Mouse (Mus musculus) limb, embryonic 15.5 days (tissue): ENCODE measurements around the gene Gtpbp8. TPM values are rescaled to one million over a fixed set of nuclear protein-coding genes. Genes with fewer than 3 reads are reported as not detected.

Experiments used
- ATAC-seq: fragments of 200-750 bp; cut with Nextera tagmentation; 2 replicates; pipeline ENCODE4 v1.8.0; 2017; ENCODE audit warnings: low read depth, moderate TSS enrichment; ENCODE audit not compliant: insufficient number of reproducible peaks, low FRiP score, low TSS enrichment
- H3K27ac ChIP-seq: fragments of 300-500 bp; sonication (generic); 2 replicates; pipeline ENCODE4 v1.5.1; 2015; ENCODE audit warnings: moderate library complexity, mild to moderate bottlenecking, inconsistent platforms
- H3K27me3 ChIP-seq: fragments of 300-500 bp; sonication (generic); 2 replicates; pipeline ENCODE4 v1.6.1; 2015; ENCODE audit warnings: inconsistent platforms
- H3K36me3 ChIP-seq: fragments of 300-500 bp; sonication (generic); 2 replicates; pipeline ENCODE4 v1.6.1; 2015; ENCODE audit warnings: inconsistent platforms
- H3K4me1 ChIP-seq: fragments of 300-500 bp; sonication (generic); 2 replicates; pipeline ENCODE4 v1.6.1; 2015; ENCODE audit warnings: inconsistent platforms
- H3K4me2 ChIP-seq: fragments of 300-500 bp; sonication (generic); 2 replicates; pipeline ENCODE4 v1.6.1; 2015; ENCODE audit warnings: mild to moderate bottlenecking, inconsistent platforms
- H3K4me3 ChIP-seq: fragments of 300-500 bp; sonication (generic); 2 replicates; pipeline ENCODE4 v1.5.1; 2015; ENCODE audit warnings: mild to moderate bottlenecking, inconsistent platforms
- H3K9ac ChIP-seq: fragments of 300-500 bp; sonication (generic); 2 replicates; pipeline ENCODE4 v1.6.1; 2015; ENCODE audit warnings: inconsistent platforms
- H3K9me3 ChIP-seq: fragments of 300-500 bp; sonication (generic); 2 replicates; pipeline ENCODE4 v1.6.1; 2016; ENCODE audit warnings: inconsistent platforms
- WGBS: fragments of 180-500 bp; shearing (Covaris S2); methylation state at CpG from one replicate; pipeline ENCODE4 v1.1.7; 2015; 5-methylcytosine and 5-hydroxymethylcytosine counted together
- polyA plus RNA-seq: library from polyadenylated mRNA; unstranded; fragments of >200 nt; fragmentation: Nextera tagmentation; extraction: Ambion mirVana; gene quantifications from 2 replicates; pipeline ENCODE4 v1.2.1, GENCODE M21; 2015

Gtpbp8 gene
- polyA plus RNA-seq, 1 experiment from 2014 or later = 23.1 TPM

- no peak within 1 kb of the TSS for H3K9ac ChIP-seq
- no peak within 1 kb of the TSS for H3K4me2 ChIP-seq
- no peak within 1 kb of the TSS for H3K4me3 ChIP-seq
- no peaks in the 10 kb centered on the region for H3K9me3 ChIP-seq
- no peak for ATAC-seq
- H3K4me1 ChIP-seq = no peaks in the 10 kb centered on the region
- H3K27me3 ChIP-seq = no peaks in the 10 kb centered on the region
- WGBS = 78% methylated on average over 22 of the region's 22 CpGs
- no peaks in the 10 kb centered on the region for H3K36me3 ChIP-seq
- H3K27ac ChIP-seq = no peak within 1 kb of the TSS
Measured at GRCm38 (mm10) chr16:44765555-44766319, 19.6 kb upstream of the Gtpbp8 start, which contains the start of gene Cd200r1. TSS of gene Cd200r1 (plus strand) at chr16:44765736.

GRCm38 (mm10) chr16:44761811-44762210 lies 15.6 kb upstream of the Gtpbp8 start:
- no peak overlapping the region for H3K4me2 ChIP-seq
- WGBS = 51% methylated on average over 1 of the region's 1 CpGs

GRCm38 (mm10) chr16:44757700-44758099 lies 11.5 kb upstream of the Gtpbp8 start:
- Histone ChIP-seq H3K27ac (no peak overlapping the region), H3K4me2 (no peak overlapping the region), H3K9ac (no peak overlapping the region), H3K4me1 (no peaks in the 10 kb centered on the region), H3K27me3 (no peaks in the 10 kb centered on the region), H3K36me3 (no peaks in the 10 kb centered on the region), H3K9me3 (no peaks in the 10 kb centered on the region), H3K4me3 (no peak overlapping the region)
- ATAC-seq = no peak
- 73% methylated on average over 8 of the region's 8 CpGs for WGBS

More at GRCm38 (mm10) chr16:44761811-44762210, 15.6 kb upstream of the Gtpbp8 start:
- H3K27ac ChIP-seq = no peak overlapping the region
- no peak for ATAC-seq
- no peak overlapping the region for H3K9ac ChIP-seq
- H3K36me3 ChIP-seq = no peaks in the 10 kb centered on the region
- no peaks in the 10 kb centered on the region for H3K4me1 ChIP-seq
- H3K4me3 ChIP-seq = no peak overlapping the region
- no peaks in the 10 kb centered on the region for H3K27me3 ChIP-seq
- no peaks in the 10 kb centered on the region for H3K9me3 ChIP-seq

- H3K27me3 ChIP-seq = no peaks in the 10 kb centered on the region
- H3K9me3 ChIP-seq = no peaks in the 10 kb centered on the region
- H3K27ac ChIP-seq = no peak overlapping the region
- WGBS = 60% methylated on average over 3 of the region's 3 CpGs
- no peak overlapping the region for H3K4me3 ChIP-seq
- H3K4me1 ChIP-seq = peaks cover 8% of the 10 kb centered on the region
- no peak for ATAC-seq
- H3K9ac ChIP-seq = no peak overlapping the region
- H3K4me2 ChIP-seq = no peak overlapping the region
- no peaks in the 10 kb centered on the region for H3K36me3 ChIP-seq
Measured at GRCm38 (mm10) chr16:44748007-44748406, 1.8 kb upstream of the Gtpbp8 start.

GRCm38 (mm10) chr16:44745471-44745865 lies 695 bp downstream of the Gtpbp8 start:
- H3K27ac ChIP-seq = peak overlapping the region; percentile 99
- peak; percentile 13; the same call in 1 of the 2 replicates for ATAC-seq
- H3K9me3 ChIP-seq = no peaks in the 10 kb centered on the region
- H3K4me2 ChIP-seq = peak overlapping the region; percentile 70
- H3K4me3 ChIP-seq = peak overlapping the region; percentile 85
- H3K9ac ChIP-seq = peak overlapping the region; percentile 86
- H3K4me1 ChIP-seq = peaks cover 8% of the 10 kb centered on the region
- H3K27me3 ChIP-seq = no peaks in the 10 kb centered on the region
- WGBS = 7% methylated on average over 14 of the region's 14 CpGs
- peaks cover 15% of the 10 kb centered on the region for H3K36me3 ChIP-seq

- no peak for ATAC-seq
- 91% methylated on average over 1 of the region's 1 CpGs for WGBS
- peaks cover 36% of the 10 kb centered on the region for H3K36me3 ChIP-seq
- H3K27ac ChIP-seq = no peak overlapping the region
- no peak overlapping the region for H3K4me3 ChIP-seq
- no peaks in the 10 kb centered on the region for H3K9me3 ChIP-seq
- no peak overlapping the region for H3K4me2 ChIP-seq
- H3K27me3 ChIP-seq = no peaks in the 10 kb centered on the region
- peaks cover 8% of the 10 kb centered on the region for H3K4me1 ChIP-seq
- no peak overlapping the region for H3K9ac ChIP-seq
Measured at GRCm38 (mm10) chr16:44742753-44743152, 3.4 kb downstream of the Gtpbp8 start.

GRCm38 (mm10) chr16:44736118-44736517 lies 10.0 kb downstream of the Gtpbp8 start:
- Histone ChIP-seq H3K9me3 (no peaks in the 10 kb centered on the region), H3K4me3 (no peak overlapping the region), H3K27me3 (no peaks in the 10 kb centered on the region), H3K36me3 (peaks cover 88% of the 10 kb centered on the region), H3K4me2 (no peak overlapping the region), H3K27ac (no peak overlapping the region), H3K9ac (no peak overlapping the region), H3K4me1 (no peaks in the 10 kb centered on the region)
- 78% methylated on average over 4 of the region's 4 CpGs for WGBS
- ATAC-seq = no peak

- Histone ChIP-seq H3K27ac (no peak overlapping the region), H3K36me3 (peaks cover 89% of the 10 kb centered on the region), H3K4me1 (no peaks in the 10 kb centered on the region), H3K9me3 (no peaks in the 10 kb centered on the region), H3K4me3 (no peak overlapping the region), H3K27me3 (no peaks in the 10 kb centered on the region), H3K4me2 (no peak overlapping the region), H3K9ac (no peak overlapping the region)
- 82% methylated on average over 5 of the region's 5 CpGs for WGBS
- ATAC-seq = no peak
Measured at GRCm38 (mm10) chr16:44735676-44736075, 10.5 kb downstream of the Gtpbp8 start.

- no peak overlapping the region for H3K27ac ChIP-seq
- H3K9ac ChIP-seq = no peak overlapping the region
- H3K36me3 ChIP-seq = peaks cover 94% of the 10 kb centered on the region
- 79% methylated on average over 3 of the region's 3 CpGs for WGBS
- no peaks in the 10 kb centered on the region for H3K9me3 ChIP-seq
- no peak overlapping the region for H3K4me3 ChIP-seq
- ATAC-seq = no peak
- no peaks in the 10 kb centered on the region for H3K27me3 ChIP-seq
- no peak overlapping the region for H3K4me2 ChIP-seq
- no peaks in the 10 kb centered on the region for H3K4me1 ChIP-seq
Measured at GRCm38 (mm10) chr16:44734059-44734458, 12.1 kb downstream of the Gtpbp8 start.

GRCm38 (mm10) chr16:44727525-44727924 lies 18.6 kb downstream of the Gtpbp8 start:
- H3K4me2 ChIP-seq = no peak overlapping the region
- no peak overlapping the region for H3K4me3 ChIP-seq
- no peak overlapping the region for H3K27ac ChIP-seq
- 95% methylated on average over 3 of the region's 3 CpGs for WGBS
- no peaks in the 10 kb centered on the region for H3K27me3 ChIP-seq
- H3K4me1 ChIP-seq = peaks cover 13% of the 10 kb centered on the region
- peaks cover 35% of the 10 kb centered on the region for H3K36me3 ChIP-seq
- H3K9ac ChIP-seq = no peak overlapping the region
- no peak for ATAC-seq
- no peaks in the 10 kb centered on the region for H3K9me3 ChIP-seq

- peak overlapping the region; percentile 94 for H3K27ac ChIP-seq
- H3K4me1 ChIP-seq = peaks cover 13% of the 10 kb centered on the region
- ATAC-seq = no peak
- peak overlapping the region; percentile 79 for H3K9ac ChIP-seq
- peaks cover 16% of the 10 kb centered on the region for H3K36me3 ChIP-seq
- peak overlapping the region; percentile 85 for H3K4me3 ChIP-seq
- WGBS = 41% methylated on average over 14 of the region's 14 CpGs
- H3K4me2 ChIP-seq = peak overlapping the region; percentile 63
- H3K27me3 ChIP-seq = no peaks in the 10 kb centered on the region
- no peaks in the 10 kb centered on the region for H3K9me3 ChIP-seq
Measured at GRCm38 (mm10) chr16:44725286-44726223, 20.6 kb downstream of the Gtpbp8 start.

GRCm38 (mm10) chr16:44724847-44725246 lies 21.3 kb downstream of the Gtpbp8 start:
- peaks cover 13% of the 10 kb centered on the region for H3K4me1 ChIP-seq
- no peak for ATAC-seq
- peaks cover 13% of the 10 kb centered on the region for H3K36me3 ChIP-seq
- H3K4me3 ChIP-seq = peak overlapping the region; percentile 85
- H3K4me2 ChIP-seq = peak overlapping the region; percentile 63
- H3K27me3 ChIP-seq = no peaks in the 10 kb centered on the region
- H3K27ac ChIP-seq = peak overlapping the region; percentile 94
- 0% methylated on average over 14 of the region's 14 CpGs for WGBS
- peak overlapping the region; percentile 79 for H3K9ac ChIP-seq
- no peaks in the 10 kb centered on the region for H3K9me3 ChIP-seq
